Mouse (Mus musculus): Measurements from ENCODE around the gene Tmem104.

Tmem104 gene

DNA sequence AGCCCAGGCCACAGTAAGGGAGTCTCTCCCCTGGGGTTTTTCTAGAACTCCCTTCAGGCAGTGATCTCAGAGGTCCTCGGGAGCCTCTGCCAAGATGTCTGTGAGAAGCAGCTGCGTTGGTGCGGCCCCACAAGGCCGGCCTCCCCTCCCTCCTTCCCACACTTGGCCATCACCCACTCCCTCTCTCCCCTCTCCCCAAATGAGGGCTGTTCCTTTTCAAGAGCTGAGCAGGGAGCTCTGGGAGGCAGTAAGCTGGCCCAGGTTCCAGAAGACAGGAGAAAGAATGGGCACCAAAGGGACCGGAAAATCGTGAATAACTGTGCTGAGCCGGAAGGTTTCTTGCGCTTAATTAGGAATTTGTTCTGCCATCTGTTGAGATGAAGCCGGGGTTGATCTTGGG is 44.6 kb downstream of the Tmem104 start:
- DNase-seq (ENCODE audit: low spot score): no peak

DNA sequence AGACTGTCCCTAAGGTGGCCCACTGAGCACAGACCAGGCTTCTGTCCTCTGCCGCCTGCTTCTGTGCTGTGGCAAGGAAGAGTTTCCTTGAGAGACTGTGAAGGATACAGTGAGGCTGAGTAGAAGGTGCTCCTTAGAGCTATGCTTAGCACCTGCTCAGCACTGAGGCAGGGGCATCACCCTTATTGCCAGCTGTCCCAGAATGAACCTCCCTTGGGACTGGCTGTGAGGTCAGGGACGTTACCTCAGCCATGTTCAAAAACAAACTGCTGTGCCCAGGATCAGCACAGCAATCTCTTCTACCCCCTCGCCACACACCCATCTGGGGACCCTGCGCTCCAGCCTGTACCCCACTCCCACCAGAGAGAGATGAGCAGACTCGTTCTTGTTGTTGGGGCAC is 45.6 kb downstream of the Tmem104 start:
- DNase-seq (ENCODE audit: low spot score): no peak

DNA sequence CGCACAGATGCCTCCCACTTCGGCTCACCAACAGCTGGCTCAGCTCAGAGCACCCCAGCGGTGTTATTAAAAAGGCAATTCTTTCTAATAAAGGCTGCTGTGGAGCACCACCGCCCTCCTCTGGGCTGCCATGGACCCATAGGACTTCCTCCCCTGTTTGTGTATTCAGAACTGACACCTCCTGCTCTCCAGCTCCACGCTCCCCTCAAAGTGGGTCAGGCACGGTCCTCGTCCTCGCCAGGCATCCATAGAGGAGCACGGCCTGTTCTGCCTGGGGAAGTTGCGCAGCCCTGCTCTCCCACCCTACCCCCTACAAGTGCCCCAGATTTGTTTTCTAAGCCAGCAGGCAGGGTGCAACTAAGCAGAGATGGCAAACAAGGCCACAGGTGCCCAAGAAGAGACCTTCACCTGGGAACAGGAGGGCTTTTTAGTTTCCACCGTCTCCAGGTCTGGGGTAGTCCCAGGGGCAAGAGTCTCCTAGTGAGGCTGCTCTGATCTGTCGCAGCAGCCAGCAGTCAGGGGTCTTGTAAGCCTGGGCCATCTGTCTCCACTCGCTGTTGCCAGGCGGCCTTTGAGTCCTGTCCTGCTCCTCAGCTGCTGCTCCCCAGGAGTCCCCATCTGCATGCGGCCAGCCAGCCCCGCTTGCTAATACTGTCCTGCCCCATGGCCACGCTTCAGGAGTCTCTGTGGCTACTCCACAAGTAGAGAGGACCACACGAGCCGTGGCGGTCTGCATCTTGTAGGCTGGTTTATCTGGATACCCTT is 46.4 kb downstream of the Tmem104 start:
- no peak for DNase-seq (ENCODE audit: low spot score)

DNA sequence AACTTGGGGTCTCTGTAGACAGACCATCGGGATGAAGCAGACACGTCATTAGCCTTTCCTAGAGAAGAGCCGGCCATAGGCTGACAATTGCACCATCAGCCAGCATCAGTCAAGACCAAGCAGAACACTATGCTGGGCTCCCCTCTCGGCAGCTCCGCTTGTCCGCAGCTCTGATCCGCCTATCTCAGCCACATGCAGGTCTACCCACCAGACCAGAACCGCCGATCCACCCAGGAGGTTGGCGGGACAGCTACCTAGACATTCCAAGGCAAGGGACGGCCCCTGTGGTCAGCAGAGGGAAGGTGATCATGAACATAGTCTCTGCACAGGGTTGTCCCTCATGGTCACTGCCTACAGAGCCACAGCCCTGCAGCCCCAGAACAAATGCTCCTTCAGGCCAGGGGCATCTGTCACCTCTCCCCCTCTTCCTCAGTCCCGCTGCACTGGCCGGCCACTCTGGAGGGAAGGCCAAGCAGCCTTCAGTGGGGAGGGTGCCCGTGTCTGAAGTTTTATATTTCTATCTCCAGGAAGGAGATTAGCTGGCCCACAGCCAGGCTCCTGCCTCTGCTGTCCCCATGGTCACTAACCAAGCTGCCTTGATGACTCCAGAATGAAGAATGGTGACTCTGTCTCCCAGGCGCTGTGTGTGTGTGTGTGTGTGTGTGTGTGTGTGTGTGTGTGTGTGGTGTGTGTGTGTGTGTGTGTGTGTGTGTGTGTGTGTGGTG is 47.2 kb downstream of the Tmem104 start:
- DNase-seq (ENCODE audit: low spot score): no peak

DNA sequence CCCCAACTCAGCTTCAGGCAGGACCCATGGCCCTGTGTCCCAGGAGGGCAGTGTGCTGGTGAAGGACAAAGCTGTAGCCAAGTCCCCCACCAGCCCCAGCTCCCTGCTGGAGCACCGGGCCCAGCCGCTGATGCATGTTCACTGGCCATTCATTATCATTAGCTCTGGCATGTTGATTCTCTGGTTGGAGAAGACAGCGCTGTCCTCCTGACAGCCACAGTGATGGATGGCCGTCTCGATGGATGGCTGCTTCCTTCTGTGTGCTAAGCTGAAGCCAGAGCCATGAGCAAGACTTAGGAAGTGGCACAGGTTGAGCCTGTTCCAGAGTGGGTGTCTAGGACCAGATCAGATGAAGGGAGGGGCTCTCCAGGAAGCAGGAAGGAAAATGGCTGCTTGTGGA is 49.3 kb downstream of the Tmem104 start:
- peak; percentile 71 for DNase-seq (ENCODE audit: low spot score)

DNA sequence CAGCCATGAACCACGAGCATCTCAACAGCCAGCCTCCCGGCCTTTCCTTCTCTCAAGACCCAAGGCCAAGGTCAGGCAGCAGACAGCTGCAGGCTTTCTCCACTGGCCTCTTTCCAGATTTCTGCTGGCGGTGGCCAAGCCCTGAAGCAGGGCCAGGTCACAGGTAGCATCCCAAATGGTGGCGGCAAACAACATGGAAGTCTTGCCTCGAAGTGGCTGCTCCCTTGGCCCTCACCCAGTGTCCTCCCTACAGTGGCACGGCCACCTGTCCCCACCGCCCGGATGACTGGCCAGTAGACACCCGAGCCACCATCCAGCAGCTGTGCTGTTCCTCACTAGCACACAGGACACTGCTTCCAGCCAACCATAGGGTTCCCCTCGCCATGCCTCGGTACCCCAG is 54.1 kb downstream of the Tmem104 start:
- DNase-seq (ENCODE audit: low spot score): no peak

DNA sequence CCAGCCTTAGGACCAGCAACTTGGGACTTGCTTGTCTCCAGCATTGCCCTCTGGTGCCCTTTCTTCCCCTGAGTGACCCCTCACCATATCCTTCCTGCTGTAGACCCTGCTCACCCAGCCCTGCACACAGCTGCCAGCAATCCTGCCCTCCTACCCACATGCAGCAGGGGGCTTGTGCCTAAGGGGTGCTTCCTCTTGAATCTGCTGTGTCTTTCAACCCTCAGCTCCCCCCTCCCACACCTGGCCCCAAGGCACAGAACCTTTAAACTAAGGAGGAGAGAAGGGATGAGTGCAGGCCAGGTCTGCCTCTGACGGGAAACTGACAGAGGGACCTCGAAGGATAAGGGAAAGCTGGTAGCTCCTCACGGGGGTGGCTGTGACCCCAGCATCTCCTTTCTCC is 55.5 kb downstream of the Tmem104 start:
- no peak for DNase-seq (ENCODE audit: low spot score)

DNA sequence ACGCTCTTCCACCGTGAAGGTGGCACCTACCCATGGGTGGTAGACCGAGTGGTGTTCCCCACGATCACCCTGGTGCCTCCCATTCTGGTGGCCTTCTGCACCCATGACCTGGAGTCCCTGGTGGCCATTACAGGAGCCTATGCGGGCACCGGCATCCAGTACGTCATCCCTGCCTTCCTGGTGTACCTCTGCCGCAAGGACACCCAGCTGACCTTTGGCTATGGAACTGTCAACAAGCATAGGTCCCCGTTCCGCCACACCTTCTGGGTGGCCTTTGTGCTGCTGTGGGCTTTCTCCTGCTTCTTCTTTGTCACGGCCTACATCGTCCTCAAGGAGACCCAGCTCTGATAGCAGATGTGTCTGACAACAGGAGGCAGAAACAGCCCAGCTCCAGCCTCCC is 56.5 kb downstream of the Tmem104 start:
- no peak for DNase-seq (ENCODE audit: low spot score)

DNA sequence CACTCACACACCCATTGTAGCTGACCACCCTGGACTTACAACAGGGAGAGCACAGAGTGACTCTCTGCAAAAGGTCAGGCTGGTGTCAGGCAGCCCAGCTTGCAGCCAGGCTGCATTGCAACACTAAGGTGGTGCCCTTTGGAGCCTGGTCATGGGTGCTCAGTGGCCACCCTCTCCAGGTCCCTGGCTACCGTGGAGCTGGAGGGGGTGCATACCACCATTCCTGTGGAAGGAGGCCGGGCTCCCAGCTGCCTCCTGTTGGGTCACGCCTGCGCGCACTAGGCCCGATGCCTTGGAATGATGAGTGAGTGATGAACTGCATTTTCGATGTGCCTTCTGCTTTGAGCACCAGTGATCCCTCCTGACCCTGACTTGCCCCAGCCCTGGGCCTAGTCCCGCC is 57.6 kb downstream of the Tmem104 start:
- no peak for DNase-seq (ENCODE audit: low spot score)

DNA sequence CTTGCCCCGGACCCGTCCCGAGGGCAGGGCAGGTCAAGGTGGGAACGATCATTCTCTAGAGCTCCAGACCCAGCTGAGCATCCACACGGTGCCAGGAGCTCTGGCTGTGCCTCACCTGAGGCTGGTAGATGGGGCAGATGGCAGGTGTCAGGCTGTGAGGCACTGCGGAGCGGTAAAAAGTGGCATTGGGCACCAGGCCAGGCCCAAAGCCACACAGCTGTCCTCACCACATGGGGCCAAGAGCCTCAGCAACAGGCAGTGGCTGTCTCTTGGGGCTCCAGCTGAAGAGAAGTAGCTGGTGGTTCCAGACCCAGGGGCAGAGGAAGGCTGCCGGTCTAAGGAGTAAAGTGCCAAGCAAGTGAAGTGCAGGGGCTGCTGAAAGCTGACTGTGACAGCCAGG is 59.1 kb downstream of the Tmem104 start:
- DNase-seq (ENCODE audit: low spot score): no peak

DNA sequence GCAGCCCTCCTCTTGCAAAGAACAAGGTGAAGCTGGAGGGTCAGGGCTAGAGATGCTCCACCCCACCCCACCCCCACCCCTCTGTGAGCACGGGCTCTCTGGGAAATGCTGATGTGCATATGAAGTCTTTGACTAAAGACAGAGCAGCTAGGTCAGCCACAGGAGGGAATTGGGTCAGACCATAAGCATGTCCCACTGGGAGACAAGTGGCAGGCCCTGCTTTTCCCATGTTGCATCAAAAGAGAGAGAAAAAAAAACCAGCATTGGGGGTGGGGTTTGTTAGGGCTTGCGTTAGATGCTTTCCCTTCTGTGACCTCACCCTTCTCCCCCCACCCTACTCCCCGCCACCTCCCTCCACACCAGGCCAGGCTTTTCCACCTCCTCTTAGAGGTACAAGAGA is 60.0 kb downstream of the Tmem104 start:
- DNase-seq (ENCODE audit: low spot score): no peak

DNA sequence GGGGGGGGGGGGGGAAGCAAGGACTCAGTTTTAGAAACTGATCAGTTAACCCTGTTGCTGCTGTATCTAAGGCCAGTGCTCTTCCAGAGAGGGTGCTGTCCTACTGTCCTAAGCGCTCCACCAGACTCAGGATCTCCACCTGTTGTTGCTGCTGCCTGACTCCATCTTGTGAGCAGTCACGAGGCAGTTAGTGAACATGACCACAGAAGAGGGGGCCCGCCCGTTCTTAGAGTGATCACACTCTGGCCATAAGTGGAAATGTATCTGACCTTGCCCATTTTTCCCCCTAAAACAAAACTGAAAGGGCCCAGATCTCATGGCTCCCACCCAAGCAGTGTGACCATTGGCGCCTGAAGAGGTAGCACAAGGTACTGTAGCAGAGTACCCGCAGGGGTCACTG is 60.7 kb downstream of the Tmem104 start:
- no peak for DNase-seq (ENCODE audit: low spot score)

DNA sequence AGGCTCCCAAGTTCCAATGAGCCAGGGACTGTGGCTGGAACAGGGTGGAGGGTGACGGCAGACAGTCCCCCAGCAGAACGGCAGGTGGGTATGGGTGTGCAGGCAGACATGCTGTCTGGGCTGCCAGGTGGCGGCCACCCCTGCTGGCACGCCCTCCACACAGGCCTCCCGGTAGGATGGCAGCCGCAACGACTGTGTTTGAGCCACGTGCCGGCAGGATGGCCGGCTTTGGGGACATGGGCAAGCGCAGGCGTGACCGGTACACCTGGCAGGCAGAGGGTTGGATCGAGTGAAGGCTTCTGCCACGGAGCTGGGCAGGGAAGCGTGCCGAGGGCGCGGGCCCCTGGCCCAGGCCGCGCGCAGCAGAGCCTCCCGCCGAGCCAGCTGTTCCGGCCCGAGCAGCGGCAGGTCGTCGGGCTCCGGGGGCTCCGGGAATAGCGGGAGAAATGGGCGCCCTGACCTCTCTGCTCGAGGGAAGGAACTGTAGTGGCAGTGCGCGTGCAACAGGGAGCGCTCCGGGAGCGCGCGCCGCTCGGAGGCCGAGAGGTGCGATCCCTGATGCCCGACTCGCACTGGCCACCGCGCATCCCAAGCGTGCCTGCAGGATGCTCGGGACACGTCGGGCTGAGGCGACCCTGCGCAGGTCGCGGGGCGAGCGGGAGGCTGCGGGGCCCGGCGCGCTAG is 62.6 kb downstream of the Tmem104 start:
- peak; percentile 65 for DNase-seq (ENCODE audit: low spot score)

DNA sequence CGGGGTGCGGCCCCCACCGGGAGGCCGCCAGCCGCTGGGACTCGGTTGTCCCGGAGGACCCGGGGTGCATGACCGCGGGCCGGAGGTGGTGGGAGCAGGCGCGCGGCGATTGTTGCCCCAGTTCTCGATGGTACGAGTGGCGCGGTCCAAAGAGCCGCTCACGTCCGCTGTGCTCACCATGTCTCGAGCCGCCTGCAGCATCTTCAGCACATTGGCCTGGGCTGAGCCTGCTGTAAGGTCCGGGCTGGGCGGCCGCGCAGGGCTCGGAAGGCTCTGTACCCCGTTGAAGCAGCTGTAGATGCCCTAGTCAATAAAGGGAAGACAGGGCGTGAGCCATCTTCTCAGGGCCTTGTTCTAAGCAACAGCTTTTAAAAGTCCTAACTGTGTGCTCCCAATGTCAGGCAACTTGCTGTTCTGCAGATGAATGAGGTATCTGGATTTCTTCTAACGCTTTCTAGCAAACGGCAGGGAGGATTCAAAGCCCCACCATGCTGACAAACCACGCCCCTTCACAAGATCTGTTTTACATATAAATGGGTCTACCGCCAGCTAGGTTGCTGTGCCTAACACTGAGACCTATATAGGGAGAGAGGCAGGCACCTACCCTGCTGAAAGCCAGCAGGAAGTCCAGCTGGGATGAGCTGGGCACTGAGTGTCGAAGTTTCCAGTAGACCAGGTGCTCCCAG is 63.3 kb downstream of the Tmem104 start:
- no peak for DNase-seq (ENCODE audit: low spot score)

DNA sequence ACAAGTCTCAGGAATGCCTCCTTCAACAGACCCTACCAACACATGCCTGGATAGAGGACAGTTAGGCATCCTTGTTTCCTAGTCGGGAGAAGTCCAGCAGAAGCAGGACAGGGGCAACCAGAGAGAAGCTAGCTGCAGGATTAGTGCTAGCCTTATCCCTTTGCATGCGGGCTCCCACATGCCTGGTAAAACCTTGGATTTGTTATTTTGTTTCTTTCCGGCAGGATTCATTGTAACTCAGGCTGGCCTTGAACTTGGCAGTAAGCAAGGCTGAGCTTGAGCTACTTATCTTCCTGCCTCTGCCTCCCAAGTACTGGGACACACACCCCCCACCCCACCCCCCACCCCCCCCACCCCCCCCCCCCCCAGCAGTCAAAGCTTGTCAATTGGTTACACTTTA is 64.0 kb downstream of the Tmem104 start:
- DNase-seq (ENCODE audit: low spot score): no peak

DNA sequence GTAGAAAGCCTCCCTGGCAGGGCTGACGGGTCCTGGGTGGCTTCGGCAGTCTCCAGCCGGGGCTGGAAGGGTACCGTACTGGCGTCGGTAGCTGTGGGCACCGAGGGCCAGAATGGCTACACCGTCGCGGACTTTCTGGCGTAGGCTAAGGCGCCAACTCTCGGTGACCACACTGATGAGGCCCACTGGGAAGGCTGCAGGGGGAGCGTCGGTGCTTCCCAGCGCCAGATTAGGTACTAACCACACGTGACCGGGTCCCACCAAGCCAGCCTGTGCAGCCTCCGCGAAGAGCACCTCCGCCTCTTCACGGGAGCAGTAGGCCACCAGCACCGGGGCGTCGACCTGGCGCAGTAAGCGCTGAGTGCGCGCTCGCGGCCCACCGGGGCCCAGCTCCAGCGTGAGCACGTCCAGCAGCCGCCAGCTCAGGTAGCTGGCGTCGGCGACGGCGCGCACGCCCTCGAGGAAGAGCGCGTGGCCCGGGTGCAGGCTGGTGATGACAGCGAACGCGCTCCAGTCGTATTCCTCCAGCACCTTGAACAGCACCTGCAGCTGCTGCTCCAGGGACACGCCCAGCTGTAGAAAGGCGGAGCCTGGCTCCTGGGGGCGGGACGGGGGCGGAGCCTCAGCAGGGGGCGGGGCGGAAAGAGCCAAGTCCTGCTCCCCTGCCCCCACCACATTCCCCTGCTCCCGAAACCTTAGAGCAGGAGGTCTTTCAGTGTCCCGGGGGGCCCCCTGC is 70.7 kb downstream of the Tmem104 start:
- DNase-seq (ENCODE audit: low spot score): no peak

DNA sequence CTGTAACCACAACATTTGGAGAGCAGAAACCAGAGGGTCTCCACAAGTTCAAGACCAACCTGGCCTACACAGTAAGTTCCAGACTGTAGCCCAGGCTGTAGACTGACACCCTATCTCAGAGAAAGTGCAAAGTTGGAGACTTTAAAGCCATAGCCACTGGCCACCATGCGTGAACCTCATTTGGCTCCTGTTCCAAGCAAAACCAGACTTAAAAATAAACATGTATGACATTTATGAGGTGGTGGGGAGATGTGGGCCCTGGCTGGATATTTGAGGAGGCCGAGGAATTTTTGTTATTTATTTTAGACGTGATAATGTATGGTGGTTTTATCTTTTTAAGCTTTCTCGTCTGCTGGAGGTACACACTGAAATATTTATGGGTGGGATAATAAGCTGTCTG is 71.8 kb downstream of the Tmem104 start:
- no peak for DNase-seq (ENCODE audit: low spot score)

DNA sequence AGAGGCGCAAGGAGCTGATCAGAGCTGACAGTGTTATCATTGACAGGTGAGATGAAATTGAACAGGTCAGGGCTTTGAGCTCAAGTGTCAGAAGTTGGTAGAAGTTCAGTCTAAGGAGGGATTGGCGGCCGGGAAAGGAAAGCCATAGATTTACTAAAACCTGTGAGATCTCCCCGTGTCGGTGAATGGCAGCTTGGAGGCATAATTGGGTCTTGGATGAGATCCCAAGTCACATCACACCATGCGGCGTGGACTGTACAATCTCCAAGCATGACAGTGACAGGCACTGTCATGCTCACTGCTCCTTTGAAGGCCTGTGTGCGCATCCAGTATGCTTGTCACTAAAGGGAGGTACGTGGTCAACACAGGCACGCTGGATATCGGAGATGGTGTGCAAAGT is 75.7 kb downstream of the Tmem104 start:
- no peak for DNase-seq (ENCODE audit: low spot score)

DNA sequence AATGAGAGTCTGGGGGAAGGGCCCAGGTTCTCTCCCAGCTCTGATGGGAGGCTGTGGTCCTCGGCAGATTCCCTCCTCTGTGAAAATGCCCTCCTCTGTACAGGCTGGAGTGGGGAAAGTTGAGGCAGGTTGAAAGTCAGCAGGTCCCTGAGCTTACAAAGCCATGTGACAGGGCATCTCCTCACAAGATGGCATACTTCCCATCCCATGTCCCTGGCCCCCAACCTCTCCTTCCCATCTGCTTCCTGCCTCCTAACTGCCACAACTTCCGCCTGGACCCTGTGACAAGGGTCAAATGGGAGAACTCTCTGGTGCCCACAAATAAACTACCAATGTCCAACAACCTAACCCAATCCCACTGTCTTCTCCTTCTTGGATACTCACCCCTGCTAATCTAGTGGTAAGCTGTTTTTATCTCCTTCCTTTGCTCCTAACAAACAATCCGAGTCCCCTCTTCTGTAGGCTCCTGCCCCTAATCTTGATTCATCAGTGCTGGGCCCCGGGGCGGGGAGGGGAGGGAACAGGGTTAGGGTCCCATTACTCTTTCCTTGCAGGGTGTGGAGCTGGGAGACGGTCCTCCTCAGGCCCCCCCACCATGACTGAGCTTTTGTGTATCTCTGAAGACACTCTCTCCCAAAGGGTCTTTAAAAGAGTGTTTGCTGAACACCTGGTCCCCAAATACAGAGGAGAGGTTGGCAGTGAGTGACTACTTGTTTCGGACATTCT is 77.0 kb downstream of the Tmem104 start:
- DNase-seq (ENCODE audit: low spot score): no peak

DNA sequence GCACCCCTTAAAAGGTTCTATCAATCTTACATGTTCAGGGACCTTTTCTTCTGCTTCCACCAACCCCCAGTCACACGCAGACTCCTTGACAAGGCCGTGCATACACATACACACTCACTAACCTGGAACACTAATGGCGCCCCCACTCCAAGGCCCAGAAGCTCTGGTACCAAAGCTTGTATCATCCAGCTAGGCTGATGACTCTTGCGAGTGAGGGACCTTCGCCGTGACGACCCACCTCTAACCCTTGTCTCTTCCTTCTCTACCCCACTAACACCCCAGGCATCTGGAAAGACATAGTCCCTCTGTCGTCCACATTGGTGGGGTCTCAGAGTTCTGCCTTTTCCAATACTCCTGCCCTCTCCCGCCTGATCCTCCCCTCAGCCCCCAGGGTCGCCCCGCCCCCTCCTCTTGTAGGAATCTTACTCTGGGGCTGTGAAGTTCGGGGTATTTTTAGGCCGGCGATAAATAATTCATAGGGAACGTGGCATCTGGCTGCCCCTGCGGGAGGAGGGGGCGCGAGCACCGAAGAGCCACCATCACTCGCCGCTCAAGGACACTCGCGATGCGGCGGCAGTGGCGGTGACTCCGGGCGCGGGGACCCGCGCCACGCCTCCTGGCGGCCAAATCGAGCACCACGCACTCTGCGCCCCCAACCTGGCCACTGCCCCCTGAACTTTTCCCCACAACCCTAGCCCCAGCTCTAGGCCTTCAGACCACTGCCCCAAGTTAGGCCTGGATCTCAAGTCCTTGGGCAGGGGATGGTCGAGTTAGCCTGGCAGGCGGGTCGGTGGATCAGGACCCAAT is 77.8 kb downstream of the Tmem104 start:
- peak; percentile 66 for DNase-seq (ENCODE audit: low spot score)
